Mouse (Mus musculus) layer of hippocampus, adult 9-10 months (tissue): ENCODE results near the gene Dnajc30.

ENCODE experiments used
- DNase-seq: peaks from one replicate; pipeline ENCODE4 v3.0.0; 2022; ENCODE audit warnings: low spot score

The Dnajc30 gene

GRCm38 (mm10) chr5:135109426-135109825 is 45.4 kb downstream of the Dnajc30 start:
- no peak for DNase-seq

- DNase-seq, result no peak
Observed at GRCm38 (mm10) chr5:135109976-135110375, 46.0 kb downstream of the Dnajc30 start.

- no peak for DNase-seq
Observed at GRCm38 (mm10) chr5:135113782-135114181, 49.8 kb downstream of the Dnajc30 start.

GRCm38 (mm10) chr5:135115241-135115640 is 51.2 kb downstream of the Dnajc30 start:
- no peak for DNase-seq
